Mouse (Mus musculus) neutrophil, adult 5-6 weeks (primary cell): Measurements from ENCODE around the gene Spint1. TPM values are rescaled to one million over a fixed set of nuclear protein-coding genes. Genes with fewer than 3 reads are reported as not detected.

Source experiments
- ATAC-seq: fragments of 151-379, 151-347 bp; 2 replicates; pipeline ENCODE4 v1.8.0; 2017; ENCODE audit warnings: mild to moderate bottlenecking, moderate TSS enrichment; ENCODE audit not compliant: insufficient number of reproducible peaks, poor library complexity, low FRiP score, severe bottlenecking; ENCODE audit errors: extremely low read depth
- total RNA-seq: library from RNA; stranded (forward); fragments of 200-1000 nt; gene quantifications from 2 replicates; pipeline ENCODE4 v1.2.3, GENCODE M21; 2017

Gene Spint1
- total RNA-seq, 1 experiment from 2014 or later: not detected

GRCm38 (mm10) chr2:119240075-119240818 is 3.1 kb downstream of the Spint1 start:
- no peak for ATAC-seq

- no peak for ATAC-seq
Measured at GRCm38 (mm10) chr2:119240819-119241186, 3.6 kb downstream of the Spint1 start.

GRCm38 (mm10) chr2:119242548-119242947 is 5.4 kb downstream of the Spint1 start:
- no peak for ATAC-seq

GRCm38 (mm10) chr2:119245246-119245645 is 8.1 kb downstream of the Spint1 start:
- no peak for ATAC-seq

- ATAC-seq: no peak
Measured at GRCm38 (mm10) chr2:119247904-119248303, 10.7 kb downstream of the Spint1 start.

- no peak for ATAC-seq
Measured at GRCm38 (mm10) chr2:119249592-119250061, 12.5 kb downstream of the Spint1 start.

GRCm38 (mm10) chr2:119250377-119250776 is 13.2 kb downstream of the Spint1 start:
- ATAC-seq: no peak

GRCm38 (mm10) chr2:119250826-119251478 is 13.8 kb downstream of the Spint1 start:
- peak; percentile 88 for ATAC-seq

GRCm38 (mm10) chr2:119254976-119255375 is 17.8 kb downstream of the Spint1 start:
- no peak for ATAC-seq

- no peak for ATAC-seq
Measured at GRCm38 (mm10) chr2:119260518-119260917, 23.4 kb downstream of the Spint1 start.

- ATAC-seq: no peak
Measured at GRCm38 (mm10) chr2:119261326-119261725, 24.2 kb downstream of the Spint1 start.

- ATAC-seq: peak; percentile 81
Measured at GRCm38 (mm10) chr2:119262978-119263377, 25.8 kb downstream of the Spint1 start.

- no peak for ATAC-seq
Measured at GRCm38 (mm10) chr2:119263813-119264212, 26.7 kb downstream of the Spint1 start.

GRCm38 (mm10) chr2:119270286-119270642 is 33.1 kb downstream of the Spint1 start:
- ATAC-seq: no peak

GRCm38 (mm10) chr2:119270643-119271331 is 33.6 kb downstream of the Spint1 start, which contains the start of gene Rhov:
Gene Rhov (minus strand): TSS chr2:119271272.
- ATAC-seq: peak; percentile 76

GRCm38 (mm10) chr2:119274126-119274525 is 37.0 kb downstream of the Spint1 start:
- no peak for ATAC-seq

- no peak for ATAC-seq
Measured at GRCm38 (mm10) chr2:119276926-119277325, 39.8 kb downstream of the Spint1 start.

- no peak for ATAC-seq
Measured at GRCm38 (mm10) chr2:119277810-119278209, 40.6 kb downstream of the Spint1 start.

GRCm38 (mm10) chr2:119281899-119282565 is 44.9 kb downstream of the Spint1 start:
- ATAC-seq: no peak
